Mouse (Mus musculus) small intestine, adult 2 months (tissue): ENCODE measurements around the gene Fndc3b.

Experiments
- CTCF ChIP-seq: fragments of 200-500 bp; IDR thresholded peaks from 2 replicates; pipeline ENCODE4 v1.5.1; 2012; ENCODE audit warnings: low read depth, mild to moderate bottlenecking, control low read depth, inconsistent platforms, low read length, moderate library complexity, mixed read lengths; ENCODE audit not compliant: insufficient replicate concordance, insufficient read length; ENCODE audit errors: extremely low read depth
- POLR2A ChIP-seq: fragments of 200-500 bp; IDR thresholded peaks from 2 replicates; pipeline ENCODE4 v1.6.1; 2012; ENCODE audit warnings: low read depth, mild to moderate bottlenecking, control low read depth, inconsistent platforms, low read length, moderate library complexity

GRCm38 (mm10) chr3:27371725-27372650 lies 339.1 kb downstream of the Fndc3b start:
- TF ChIP-seq CTCF (no peak), POLR2A (no peak)
